Mouse (Mus musculus): ENCODE results near the gene Haus3. TPM values are rescaled to one million over a fixed set of nuclear protein-coding genes. Genes with fewer than 3 reads are reported as not detected.

The Haus3 gene
- total RNA-seq, 4 experiments from 2014 or later: 7.1 to 12.4 (median 7.4) TPM

DNA sequence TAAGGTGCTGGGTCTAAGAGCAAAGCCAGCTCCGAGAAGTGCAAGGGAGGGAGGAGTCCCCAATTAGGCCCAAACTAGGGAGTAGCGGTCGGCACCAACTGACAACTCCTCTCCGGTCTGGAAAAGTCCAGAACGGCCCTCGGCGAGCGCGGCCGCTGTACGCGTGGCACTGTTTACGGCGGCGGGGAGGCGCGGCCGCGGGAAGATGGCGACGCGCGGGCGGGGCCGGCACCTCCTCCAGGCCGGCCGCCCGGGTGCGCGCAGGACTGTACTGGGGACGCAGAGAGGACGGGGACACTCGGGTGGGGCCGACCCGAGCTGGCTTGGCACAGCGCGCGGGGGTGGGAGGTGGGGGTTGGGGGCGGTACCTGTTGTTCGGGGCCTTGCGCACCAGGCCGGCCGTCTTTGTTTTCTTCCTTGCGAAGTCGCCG, 17.6 kb upstream of the Haus3 start:
- DNase-seq (ENCODE audit: low spot score in 2 of 2): peak in 1 of 2 experiments; percentile 27

DNA sequence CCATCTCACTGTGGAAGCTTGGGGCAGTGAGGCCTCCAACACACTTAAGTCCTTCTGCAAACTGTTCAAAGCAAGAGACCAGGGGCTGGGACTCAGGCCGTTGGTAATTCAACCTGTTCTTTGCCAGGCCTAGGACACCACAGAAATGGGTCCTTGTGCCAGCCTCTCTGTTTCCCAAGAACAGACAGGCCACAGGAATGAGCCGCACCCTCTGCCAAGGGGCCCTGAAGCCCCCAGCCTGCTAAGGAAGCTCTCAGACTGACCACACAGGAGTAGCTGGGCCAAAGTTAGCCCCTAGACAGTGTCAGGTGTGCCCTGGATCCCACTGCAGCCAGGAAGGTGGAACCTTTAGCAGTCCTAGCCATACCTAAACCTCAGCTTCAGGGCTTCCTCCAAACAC, 17.1 kb upstream of the Haus3 start:
- DNase-seq (ENCODE audit: low spot score in 2 of 2): peak in 1 of 2 experiments; percentile 14

DNA sequence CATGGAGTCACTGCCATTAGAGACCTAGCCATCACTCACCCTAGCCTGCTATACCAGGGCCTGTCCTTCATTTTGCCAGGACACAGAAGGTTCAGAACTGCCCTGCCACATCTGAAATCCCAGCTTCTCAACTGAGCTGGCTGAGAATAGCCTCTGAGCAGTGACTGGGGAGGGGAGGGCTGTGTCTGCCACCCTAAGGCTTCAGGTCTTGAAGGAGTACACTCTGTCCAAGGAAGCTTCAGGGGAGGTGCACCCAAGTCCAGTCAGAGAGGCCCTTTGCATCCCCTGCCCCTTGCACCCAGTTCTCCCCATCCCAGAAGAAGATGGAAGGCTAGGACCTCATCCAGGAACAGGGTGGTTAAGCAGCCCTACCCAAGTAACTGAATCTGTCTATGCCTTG, 16.5 kb upstream of the Haus3 start:
- peak in 1 of 2 experiments; percentile 6 for DNase-seq (ENCODE audit: low spot score in 2 of 2)

DNA sequence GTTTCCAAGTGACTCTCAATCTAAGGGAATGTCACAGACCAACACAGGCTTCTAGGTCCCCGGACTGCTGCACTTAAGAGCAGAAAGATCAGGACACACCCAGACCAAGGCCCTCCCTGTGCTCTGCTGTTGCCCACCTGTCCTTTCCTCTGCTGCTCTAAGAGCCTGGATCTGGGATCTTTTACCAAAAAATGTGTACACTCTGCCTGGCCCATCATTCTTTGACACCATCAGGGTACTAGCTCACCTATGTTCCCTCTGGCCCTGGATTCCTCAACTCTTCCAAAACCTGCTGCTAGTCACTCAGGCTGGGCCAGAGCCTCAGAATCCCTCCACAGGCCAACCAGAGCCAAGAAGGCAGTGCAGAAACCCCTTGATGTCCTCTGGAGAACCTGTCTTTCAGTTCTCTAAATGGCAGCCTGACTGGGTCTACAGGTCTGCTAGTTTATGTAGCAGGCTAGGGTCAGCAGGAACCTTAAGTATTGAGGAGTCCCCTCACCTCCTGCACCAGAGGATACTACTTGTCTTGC, 15.8 kb upstream of the Haus3 start:
- peak in 1 of 2 experiments; percentile 4 for DNase-seq (ENCODE audit: low spot score in 2 of 2)

DNA sequence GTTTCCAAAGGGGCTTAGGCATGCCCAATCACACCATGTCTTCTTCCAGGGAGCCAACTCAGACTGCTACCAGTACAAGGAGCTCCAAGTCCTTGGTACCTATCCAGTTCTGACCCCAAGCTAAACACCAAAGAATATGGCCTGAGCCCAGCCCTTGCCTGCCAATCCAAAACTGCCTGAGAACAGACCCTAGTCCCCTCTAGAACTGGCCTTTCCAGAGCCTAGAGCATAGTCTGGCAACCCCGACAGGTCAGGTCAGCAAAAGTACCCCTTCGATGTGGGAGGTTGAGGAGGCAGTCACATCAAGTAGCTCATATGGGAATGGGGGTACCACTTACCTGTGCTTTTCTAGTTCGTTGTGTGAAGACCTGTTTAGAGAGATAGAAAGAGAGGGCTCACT, 14.6 kb upstream of the Haus3 start:
- DNase-seq (ENCODE audit: low spot score in 2 of 2): peak; percentile 1 to 4

DNA sequence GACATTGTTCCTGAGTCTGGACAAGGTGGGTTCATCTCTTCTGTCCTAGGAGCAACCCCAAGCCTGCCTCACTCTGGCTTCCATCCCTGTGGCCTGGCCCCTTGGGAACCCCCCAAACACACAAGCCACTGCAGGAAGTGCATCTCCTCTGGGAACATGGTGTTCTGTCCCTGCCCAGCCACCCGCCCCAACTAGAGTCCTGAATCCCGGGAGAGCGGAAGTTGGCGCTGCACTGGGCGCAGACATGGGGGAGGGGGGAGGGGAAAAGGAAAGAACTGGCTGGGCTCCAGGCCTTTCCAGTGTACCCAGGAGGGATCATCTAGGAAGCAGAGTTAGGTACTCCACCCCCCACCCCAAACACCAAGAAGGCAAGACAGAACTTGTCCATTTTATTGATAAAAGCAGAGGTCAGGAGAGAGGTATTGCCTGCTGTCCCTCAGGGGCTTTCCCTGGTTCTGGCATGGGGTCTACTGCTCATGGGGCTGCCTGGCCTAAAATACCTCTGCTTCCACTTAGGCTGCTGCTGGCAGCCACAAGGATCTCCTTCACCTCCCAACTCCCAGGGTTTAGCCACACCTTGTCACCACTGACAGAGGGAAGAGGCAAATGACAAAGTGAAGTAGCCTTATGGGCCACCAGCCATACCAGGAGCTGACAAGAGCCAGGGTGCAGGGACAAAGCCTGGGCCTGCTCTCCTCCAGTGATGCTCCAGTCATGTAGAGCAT, 14.0 kb upstream of the Haus3 start:
- DNase-seq (ENCODE audit: low spot score in 2 of 2): peak; percentile 3 to 10

DNA sequence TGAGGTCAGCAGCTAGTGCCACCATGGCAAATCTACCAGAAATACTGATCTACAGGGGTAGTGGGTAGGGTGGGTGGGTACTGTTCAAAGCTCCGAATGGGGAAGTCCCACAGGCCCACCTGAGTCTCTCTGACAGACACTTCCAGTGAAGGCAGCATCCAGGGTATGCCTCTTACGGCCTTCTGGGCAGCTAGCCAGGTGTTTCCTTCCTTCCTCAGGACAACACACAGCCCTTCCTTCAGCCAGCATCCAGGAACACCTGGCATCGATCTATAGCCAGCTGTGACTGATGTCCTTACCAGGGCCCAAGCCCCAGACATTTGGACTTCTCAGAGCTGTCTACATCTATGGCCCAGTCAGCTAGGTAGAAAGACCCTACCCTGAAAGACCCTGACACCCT, 13.2 kb upstream of the Haus3 start:
- DNase-seq (ENCODE audit: low spot score in 2 of 2): peak; percentile 2 to 11

DNA sequence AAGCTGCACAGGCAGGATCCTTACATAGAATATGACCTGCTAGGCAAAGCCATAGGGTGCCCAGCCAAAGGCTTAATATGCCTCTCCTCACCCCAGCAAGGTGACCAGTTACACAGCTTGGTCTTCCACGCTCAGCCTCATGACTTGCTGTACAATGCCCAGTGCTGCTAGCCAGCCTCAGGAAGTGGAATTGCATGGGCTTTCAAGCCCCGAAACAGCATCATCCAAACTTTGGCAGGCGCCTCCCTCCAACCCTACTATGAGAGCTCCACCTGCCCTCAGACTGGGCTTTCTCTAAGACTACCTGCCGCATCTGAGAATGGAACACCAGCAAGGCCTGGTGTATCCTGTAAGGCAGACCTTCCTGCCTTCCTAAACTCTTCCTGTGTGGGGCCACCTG, 8.5 kb upstream of the Haus3 start:
- DNase-seq (ENCODE audit: low spot score in 2 of 2): no peak

DNA sequence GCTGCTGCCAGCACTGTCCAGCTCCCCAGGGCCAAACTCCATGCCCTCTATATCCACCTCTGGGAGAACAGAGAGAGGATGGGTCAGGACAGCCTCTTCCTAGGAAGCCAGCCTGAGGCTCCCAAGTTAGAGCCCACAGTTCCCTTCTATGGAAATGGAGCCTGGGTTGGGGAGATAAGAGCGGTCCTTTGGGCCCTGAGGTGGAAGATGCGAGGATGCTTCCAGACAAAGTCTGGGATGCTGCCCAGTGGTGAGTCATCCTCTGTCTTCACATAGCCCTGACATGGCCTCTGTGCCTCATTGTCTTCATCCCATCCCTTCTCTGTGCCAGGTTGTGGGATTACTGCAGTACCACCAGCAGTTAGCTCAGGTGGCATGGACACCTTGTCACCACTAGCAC, 7.8 kb upstream of the Haus3 start:
- DNase-seq (ENCODE audit: low spot score in 2 of 2): no peak

- no peak for DNase-seq (ENCODE audit: low spot score in 2 of 2)
Observed at GRCm38 (mm10) chr5:34176691-34177090, 7.4 kb upstream of the Haus3 start.

DNA sequence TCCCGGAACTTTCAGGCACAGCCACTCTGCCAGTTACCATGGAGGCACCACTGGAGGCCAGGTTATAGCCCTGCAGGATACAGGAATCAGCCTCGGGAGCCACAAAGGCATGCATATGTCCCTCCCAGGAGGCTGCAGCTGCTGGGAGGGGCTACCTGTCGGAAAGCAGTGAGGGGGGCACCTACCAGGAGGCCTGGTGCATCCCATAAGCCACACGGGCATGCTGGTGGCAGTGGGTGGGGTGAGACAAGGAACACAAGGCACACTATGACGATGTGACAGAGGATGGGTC, 6.0 kb upstream of the Haus3 start:
- no peak for DNase-seq (ENCODE audit: low spot score in 2 of 2)

GRCm38 (mm10) chr5:34174550-34175402, 5.4 kb upstream of the Haus3 start:
- DNase-seq (ENCODE audit: low spot score in 2 of 2): no peak

GRCm38 (mm10) chr5:34174021-34174420, 4.7 kb upstream of the Haus3 start:
- DNase-seq (ENCODE audit: low spot score in 2 of 2): no peak

GRCm38 (mm10) chr5:34170726-34171125, 1.4 kb upstream of the Haus3 start:
- no peak for DNase-seq (ENCODE audit: low spot score in 2 of 2)

DNA sequence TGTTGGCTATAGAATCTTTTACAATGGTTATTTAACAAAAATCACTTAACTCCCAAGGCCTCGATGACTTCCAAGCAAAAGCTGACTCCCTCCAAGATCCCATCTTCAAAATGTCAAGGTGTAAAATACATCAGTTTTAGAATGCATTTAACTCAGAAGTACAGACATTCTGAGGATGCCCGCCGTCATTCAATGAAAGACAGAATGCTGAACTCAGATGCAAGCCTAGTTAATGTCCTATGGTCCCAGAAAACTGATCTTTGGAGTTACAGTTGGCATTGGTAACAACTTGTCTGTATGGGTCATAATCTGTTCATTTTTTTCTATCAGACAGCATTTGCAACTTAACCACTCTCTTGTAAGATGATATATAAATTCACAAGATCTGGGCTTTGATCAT, 627 bp upstream of the Haus3 start:
- no peak for DNase-seq (ENCODE audit: low spot score in 2 of 2)

DNA sequence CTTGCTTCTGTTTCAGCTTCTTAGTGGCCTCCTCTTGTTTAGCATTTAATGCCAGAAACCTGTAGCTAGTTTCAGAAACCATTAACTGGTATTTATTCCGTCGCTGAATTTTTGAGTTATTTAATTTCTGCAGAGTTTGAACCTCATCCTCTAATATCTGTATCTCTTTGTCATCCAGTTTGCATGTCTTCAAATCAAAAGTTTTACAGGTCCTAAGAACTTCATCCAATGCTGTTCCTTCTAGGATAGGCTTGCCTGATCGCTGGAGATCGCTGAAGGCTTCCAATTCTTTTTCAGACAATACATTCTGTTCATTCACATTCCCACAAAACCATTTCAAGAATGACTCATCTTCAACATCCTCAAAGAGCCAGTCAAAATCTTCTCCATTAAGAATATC, 1.5 kb downstream of the Haus3 start:
- no peak for DNase-seq (ENCODE audit: low spot score in 2 of 2)

DNA sequence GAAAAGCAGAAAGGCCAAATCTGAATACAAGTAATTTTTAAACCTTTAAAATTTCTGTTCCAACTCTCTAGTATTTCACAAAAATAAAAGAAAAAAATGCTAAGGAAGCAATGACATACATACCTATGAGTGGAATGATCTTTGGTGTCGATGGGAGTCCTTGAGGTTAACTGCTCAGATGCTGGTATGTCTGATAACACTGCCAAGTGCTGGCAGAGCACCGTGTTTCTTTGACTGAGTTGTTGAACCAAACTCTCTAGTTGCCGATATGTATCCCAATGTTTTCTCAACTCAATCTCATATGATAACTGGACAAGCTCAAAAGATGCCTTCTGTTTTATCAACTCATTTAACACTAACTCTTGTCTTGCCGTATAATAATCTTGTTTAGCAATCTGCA, 3.5 kb downstream of the Haus3 start:
- no peak for DNase-seq (ENCODE audit: low spot score in 2 of 2)

GRCm38 (mm10) chr5:34148476-34148875, 20.9 kb downstream of the Haus3 start:
- no peak for DNase-seq (ENCODE audit: low spot score in 2 of 2)

DNA sequence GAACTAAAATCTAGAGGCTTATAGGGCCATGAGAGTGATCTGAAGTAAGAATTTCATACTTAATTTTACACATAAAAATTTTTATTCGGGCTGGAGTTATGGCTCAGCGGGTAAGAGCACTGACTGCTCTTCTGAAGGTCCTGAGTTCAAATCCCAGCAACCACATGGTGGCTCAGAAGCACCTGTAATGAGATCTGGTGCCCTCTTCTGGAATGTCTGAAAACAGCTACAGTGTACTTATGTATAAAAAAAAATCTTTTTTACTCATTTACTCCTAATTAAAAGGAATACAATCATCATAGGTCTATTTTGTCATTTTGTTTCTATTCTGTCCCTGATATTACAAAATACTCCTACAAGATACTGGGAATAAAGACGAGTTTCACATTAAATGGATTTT, 21.8 kb downstream of the Haus3 start:
- no peak for DNase-seq (ENCODE audit: low spot score in 2 of 2)

DNA sequence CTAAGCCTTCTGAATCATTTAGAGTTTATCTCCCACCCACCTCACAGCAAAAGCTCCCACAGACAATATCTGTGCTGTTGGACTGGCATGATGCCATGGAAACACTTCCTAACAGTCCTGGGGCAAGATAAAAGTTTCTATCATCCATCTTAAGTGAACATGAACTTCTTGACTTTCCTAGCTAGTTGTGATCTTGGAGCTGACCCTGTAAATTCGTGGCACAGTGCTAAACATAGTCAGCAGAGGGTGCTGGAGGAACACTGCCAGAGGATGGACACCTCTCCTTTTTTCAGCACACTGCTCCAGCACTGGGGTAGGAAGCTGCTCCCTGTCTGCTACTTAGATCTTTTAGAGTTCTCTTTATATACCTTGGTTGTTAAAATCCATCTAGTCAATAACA, 29.6 kb downstream of the Haus3 start:
- peak in 1 of 2 experiments; percentile 7 for DNase-seq (ENCODE audit: low spot score in 2 of 2)

DNA sequence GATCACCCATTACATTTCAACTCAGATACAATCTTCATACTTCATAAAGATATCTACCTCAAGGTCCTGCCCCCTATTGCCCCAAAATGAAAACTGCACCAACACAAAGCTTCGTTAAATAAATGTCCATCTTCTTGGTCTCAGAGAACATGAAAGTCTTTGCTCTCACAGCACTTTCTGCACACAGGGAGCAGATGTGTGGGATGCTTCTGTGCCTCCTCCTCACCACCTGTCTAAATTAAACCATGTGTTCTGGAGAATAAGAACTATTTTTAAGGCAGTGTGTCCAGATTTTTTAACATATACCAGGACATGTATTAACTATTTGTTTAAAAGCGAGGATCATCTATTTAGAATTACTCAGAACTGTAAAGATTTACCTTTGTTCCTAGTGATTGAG, 36.6 kb downstream of the Haus3 start:
- DNase-seq (ENCODE audit: low spot score in 2 of 2): peak in 1 of 2 experiments; percentile 7

DNA sequence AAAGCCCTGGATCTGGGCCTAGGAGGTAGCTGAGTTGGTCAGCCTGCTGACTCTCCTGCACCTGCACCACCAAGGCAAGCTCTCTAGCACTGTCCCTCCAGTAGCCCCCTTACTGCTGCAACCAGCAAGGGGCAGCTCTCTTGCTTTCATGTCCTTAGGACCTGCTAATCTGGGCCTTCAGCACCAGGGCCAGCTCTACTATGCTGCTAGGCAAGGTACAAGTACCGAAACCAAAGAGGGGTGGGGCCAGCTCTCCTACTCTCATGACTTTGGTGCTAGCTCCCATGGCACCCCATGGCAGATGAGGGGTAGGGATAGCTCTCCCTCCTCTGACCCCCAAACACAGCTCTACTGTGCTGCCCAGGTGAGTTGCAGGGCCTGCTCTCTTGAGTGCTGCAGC, 45.2 kb downstream of the Haus3 start:
- no peak for DNase-seq (ENCODE audit: low spot score in 2 of 2)

Data from left cerebral cortex, adult 8-10 months (tissue).